Mouse (Mus musculus) testis, adult 2 months (tissue): ENCODE data around the gene Nxnl2. TPM values are rescaled to one million over a fixed set of nuclear protein-coding genes. Genes with fewer than 3 reads are reported as not detected.
A peak's percentile ranks its signal among the peaks of the same experiment; 100 is the strongest.
"Not testable (repeated sequence)": the region's sequence is repeated elsewhere in the genome, so short reads cannot be mapped to it uniquely, and the experiment has no call there.

Source experiments
- H3K27ac ChIP-seq: fragments of 200-500 bp; 2 replicates; pipeline ENCODE4 v1.5.1; 2012; ENCODE audit warnings: low read depth, low read length; ENCODE audit not compliant: control insufficient read depth, insufficient read depth
- H3K27me3 ChIP-seq: fragments of 200-500 bp; 2 replicates; pipeline ENCODE4 v1.6.1; 2012; ENCODE audit warnings: mild to moderate bottlenecking, low read length, moderate library complexity; ENCODE audit not compliant: control insufficient read depth, insufficient read depth
- H3K36me3 ChIP-seq: fragments of 200-500 bp; 2 replicates; pipeline ENCODE4 v1.6.1; 2012; ENCODE audit warnings: mild to moderate bottlenecking, low read length; ENCODE audit not compliant: control insufficient read depth, insufficient read depth
- H3K4me1 ChIP-seq: fragments of 200-500 bp; 2 replicates; pipeline ENCODE4 v1.6.1; 2012; ENCODE audit warnings: low read length; ENCODE audit not compliant: control insufficient read depth, insufficient read depth
- H3K4me3 ChIP-seq: fragments of 200-500 bp; 2 replicates; pipeline ENCODE4 v1.5.1; 2012; ENCODE audit warnings: low read depth, mild to moderate bottlenecking, low read length, moderate library complexity, mixed read lengths; ENCODE audit not compliant: control insufficient read depth
- CTCF ChIP-seq: fragments of 200-500 bp; IDR thresholded peaks from 2 replicates; pipeline ENCODE4 v1.5.1; 2012; ENCODE audit warnings: low read depth, mild to moderate bottlenecking, inconsistent platforms, low read length, moderate library complexity; ENCODE audit not compliant: control insufficient read depth, insufficient read depth, insufficient replicate concordance
- POLR2A ChIP-seq: fragments of 200-500 bp; IDR thresholded peaks from 2 replicates; pipeline ENCODE4 v1.6.1; 2012; ENCODE audit warnings: low read depth, mild to moderate bottlenecking, inconsistent platforms, low read length, moderate library complexity; ENCODE audit not compliant: control insufficient read depth
- polyA plus RNA-seq: library from polyadenylated mRNA; depleted of rRNA; stranded (reverse); fragments of >200 nt; gene quantifications from 2 replicates; pipeline ENCODE4 v1.2.3, GENCODE M21; 2012; rRNA removed

The Nxnl2 gene
- polyA plus RNA-seq, 1 experiment: 7.0 TPM

DNA sequence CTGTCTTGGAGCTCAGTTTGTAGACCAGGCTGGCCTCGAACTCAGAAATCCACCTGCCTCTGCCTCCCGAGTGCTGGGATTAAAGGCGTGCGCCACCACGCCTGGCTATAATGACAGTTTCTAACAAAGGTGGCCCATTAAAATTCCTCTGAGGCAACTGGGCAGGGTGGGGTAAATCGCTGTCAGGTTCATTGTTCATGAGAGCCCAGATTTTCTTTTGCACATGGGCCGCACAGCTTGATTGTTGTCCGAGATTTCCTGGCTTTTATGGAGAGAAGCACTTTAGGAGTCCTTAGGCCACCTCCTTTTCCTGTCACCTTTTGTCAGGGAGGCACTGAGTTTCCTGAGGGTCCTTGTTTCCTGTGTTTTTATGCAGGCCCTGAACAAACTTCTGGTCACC, 32.6 kb downstream of the Nxnl2 start:
- no peaks in the 10 kb centered on the region; the same call in 1 of the 2 replicates for H3K4me1 ChIP-seq
- H3K27ac ChIP-seq: no peak overlapping the region
- no peaks in the 10 kb centered on the region for H3K36me3 ChIP-seq
- peak overlapping the region; percentile 80 for H3K4me3 ChIP-seq
- TF ChIP-seq POLR2A: no peak
- TF ChIP-seq CTCF: no peak
- no peaks in the 10 kb centered on the region for H3K27me3 ChIP-seq

DNA sequence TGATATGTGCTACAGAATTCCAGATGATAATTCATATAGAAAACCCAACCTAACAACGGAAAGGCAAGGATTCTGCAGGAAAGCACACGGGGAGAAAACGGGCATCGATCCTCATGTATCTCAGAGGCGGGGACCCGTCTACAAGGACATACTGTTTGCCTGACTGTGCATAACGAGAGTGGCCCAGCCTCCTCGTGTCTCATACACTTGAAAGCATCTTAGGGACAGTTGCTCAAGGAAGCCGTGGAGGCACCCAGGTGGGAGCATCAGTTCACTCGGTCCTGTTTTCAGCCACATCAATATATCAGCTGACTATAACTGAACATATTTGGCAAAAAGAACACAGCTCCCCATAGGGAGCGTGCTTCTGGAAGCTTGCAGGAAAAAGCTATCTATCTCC, 33.3 kb downstream of the Nxnl2 start:
- not testable (repeated sequence) for H3K27ac ChIP-seq, H3K4me1 ChIP-seq, H3K27me3 ChIP-seq, H3K36me3 ChIP-seq, H3K4me3 ChIP-seq

DNA sequence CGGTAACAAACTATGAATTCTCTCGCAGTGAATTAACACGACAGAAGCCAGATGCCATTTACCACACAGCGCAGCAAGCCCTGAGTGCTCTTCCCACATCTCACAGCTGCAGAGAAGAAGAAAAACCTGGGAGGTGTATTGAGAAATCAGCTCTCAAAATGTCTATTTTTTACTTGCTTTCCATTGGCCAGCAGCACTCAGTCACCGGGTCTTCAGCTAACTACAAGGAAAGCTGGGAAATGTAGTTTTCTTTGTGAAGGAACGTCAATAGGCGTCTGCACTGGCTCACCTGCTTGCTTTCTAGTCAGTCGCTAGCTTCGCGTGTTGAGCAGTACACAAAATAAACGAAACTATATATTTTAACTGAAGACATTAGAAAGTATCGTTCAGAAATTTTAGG, 37.1 kb downstream of the Nxnl2 start:
- TF ChIP-seq POLR2A: no peak

DNA sequence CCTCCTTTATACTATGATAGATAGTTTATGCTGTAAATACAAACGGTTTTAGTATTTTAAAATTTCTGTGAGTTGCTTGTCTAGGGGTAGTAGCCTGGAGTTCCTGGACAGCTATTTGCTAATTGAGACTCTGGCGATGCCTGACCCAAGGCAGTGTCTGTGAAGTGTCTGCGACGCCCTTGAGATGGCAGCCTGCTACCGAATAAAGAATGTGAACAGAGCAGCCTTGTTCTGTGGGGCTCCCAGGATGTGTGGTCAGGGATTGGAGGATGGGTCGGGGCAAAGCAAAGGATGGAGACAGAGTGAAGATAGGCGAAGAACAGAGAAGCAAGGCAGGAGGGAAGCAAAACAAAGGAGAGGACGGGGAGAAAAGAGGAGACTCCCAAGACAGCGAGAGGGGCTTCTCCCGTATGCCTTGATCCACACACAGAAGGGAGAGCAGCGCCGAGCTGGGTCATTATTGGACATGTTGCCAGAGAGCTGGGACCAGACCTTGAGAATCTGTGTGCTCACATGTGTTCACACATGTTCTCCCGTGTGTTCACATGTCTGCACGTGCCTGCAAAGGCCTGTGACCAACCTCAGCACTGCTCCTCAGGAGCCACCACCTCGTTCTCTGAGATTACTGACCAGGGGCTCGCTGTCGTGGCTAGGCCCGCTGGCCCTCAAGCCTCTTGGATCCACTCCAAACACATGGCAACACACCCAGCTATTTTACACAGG, 37.7 kb downstream of the Nxnl2 start:
- Histone ChIP-seq H3K4me3 (no peak overlapping the region), H3K27ac (no peak overlapping the region), H3K4me1 (no peaks in the 10 kb centered on the region; the same call in 1 of the 2 replicates), H3K36me3 (no peaks in the 10 kb centered on the region), H3K27me3 (no peaks in the 10 kb centered on the region)
- no peak for TF ChIP-seq POLR2A
- peak; percentile 43; the same call in 1 of the 2 replicates for TF ChIP-seq CTCF

More for the DNA sequence above, 37.1 kb downstream of the Nxnl2 start:
- H3K4me1 ChIP-seq: no peaks in the 10 kb centered on the region; the same call in 1 of the 2 replicates
- no peak overlapping the region for H3K27ac ChIP-seq
- H3K27me3 ChIP-seq: no peaks in the 10 kb centered on the region
- no peak overlapping the region for H3K4me3 ChIP-seq
- H3K36me3 ChIP-seq: no peaks in the 10 kb centered on the region

DNA sequence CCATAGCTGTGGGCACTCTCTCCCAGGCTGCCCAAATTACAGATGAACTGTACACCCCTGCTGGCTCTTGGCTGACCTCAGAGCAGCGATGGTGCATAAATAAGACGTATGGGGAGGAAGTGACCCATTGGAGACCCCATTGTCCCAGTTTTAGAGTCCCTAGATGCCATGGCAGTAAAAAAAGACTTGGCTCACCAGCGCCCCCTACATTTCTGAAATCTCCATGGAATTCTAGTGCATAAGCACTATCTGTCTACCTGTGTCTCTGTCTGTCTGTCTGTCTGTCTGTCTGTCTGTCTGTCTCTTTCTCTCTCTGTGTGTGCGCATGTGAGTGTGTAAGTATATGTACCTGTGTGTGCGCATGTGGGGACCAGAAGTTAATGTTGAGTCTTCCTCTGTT, 39.8 kb downstream of the Nxnl2 start:
- Histone ChIP-seq H3K4me1 (no peaks in the 10 kb centered on the region), H3K4me3 (no peak overlapping the region), H3K27ac (no peak overlapping the region), H3K36me3 (no peaks in the 10 kb centered on the region), H3K27me3 (no peaks in the 10 kb centered on the region)
- TF ChIP-seq POLR2A (no peak), CTCF (no peak)

DNA sequence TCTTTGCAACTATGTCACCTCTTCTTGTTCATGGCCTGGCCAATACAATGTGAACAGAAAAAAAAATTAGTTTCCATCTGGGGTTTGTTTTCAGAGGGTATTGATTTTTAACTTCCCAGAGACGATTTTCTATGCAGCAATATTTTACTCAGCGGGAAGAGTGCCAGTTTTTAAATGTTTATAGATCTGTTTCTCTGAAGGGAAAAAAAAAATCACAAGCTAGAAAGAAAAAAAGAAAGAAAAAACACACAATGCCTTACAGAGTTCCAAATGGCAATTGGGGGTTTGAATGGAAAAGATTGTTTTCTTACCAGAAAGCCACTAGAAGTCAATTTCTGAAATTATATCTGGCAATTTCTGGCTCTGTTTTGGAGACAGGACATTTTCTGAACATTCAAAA, 43.9 kb downstream of the Nxnl2 start:
- Histone ChIP-seq H3K27me3 (no peaks in the 10 kb centered on the region), H3K4me1 (no peaks in the 10 kb centered on the region), H3K36me3 (no peaks in the 10 kb centered on the region), H3K4me3 (no peak overlapping the region), H3K27ac (no peak overlapping the region)
- no peak for TF ChIP-seq POLR2A
- no peak for TF ChIP-seq CTCF

DNA sequence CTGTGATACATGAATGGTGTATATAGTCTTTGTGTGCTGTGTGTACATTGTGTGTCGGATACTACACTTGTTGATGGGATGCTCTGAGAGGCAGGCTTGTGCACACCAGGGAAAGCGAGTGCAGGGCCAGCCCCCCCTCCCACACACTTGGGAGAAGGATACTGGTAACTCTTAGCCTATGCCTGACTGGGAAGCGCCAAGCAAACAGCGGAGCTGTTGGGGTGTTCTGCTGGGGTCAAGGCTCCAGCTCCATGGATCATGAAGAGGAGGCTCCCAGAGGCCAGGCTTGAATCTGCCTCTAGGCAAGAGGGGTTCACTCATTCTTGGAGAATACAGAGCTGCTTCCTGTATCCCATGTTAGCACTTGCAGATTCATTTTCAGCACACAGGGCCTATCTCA, 50.1 kb downstream of the Nxnl2 start:
- Histone ChIP-seq H3K4me1 (no peaks in the 10 kb centered on the region), H3K27me3 (no peaks in the 10 kb centered on the region), H3K36me3 (no peaks in the 10 kb centered on the region), H3K27ac (no peak overlapping the region), H3K4me3 (no peak overlapping the region)
- TF ChIP-seq POLR2A (no peak), CTCF (no peak)

DNA sequence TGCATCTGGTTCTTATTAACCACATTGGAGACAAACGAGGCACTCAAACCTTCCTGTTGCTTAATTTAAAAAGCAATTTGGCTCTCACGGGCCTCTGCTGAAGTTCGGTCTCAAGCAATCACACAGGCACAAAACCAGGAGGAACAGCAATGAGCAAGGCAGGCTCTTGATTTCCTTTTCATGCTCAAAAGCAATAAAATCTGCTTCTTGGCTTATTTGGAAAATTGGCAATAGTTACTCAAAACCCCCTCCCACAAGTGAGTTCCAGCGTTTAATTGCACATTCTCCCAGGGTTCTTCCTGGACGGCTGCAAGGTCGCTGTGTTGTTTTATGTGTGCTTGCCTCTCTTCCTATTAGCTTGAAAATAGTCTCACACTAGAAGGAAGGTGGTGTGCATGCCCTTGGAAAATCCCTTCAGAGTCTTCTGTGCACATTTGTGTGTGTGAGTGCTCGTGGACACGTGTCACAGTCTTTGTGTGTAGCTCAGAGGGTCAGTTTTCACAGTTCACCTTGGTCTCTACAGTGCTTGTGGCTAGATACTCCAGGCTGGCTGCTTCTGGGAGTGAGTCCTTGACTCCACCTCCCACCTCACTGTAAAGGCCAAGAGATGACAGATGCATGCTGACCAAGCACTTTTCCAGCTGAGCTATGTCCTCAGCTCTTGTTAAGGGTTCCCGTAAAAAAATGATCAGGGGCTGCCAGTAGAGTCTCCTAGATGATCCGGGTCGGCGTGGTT, 50.8 kb downstream of the Nxnl2 start:
- Histone ChIP-seq H3K4me1 (no peaks in the 10 kb centered on the region), H3K27me3 (no peaks in the 10 kb centered on the region), H3K27ac (no peak overlapping the region), H3K4me3 (no peak overlapping the region), H3K36me3 (no peaks in the 10 kb centered on the region)
- no peak for TF ChIP-seq POLR2A
- TF ChIP-seq CTCF: no peak

Other genes with a start within 250 kb of the Nxnl2 start
- 7.8 and 12.1 TPM in 2 replicates for gene Spin1, start 70.1 kb upstream of the Nxnl2 start, polyA plus RNA-seq
- 3.1 TPM in 2 replicates for gene S1pr3, start 237.6 kb downstream of the Nxnl2 start, polyA plus RNA-seq